Mouse (Mus musculus) limb, embryonic 14.5 days (tissue): ENCODE measurements around the gene B4galt7. TPM values are rescaled to one million over a fixed set of nuclear protein-coding genes. Genes with fewer than 3 reads are reported as not detected.

Source experiments
- ATAC-seq: fragments of 200-750 bp; cut with Nextera tagmentation; 2 replicates; pipeline ENCODE4 v1.8.0; 2017; ENCODE audit warnings: low read depth, moderate number of reproducible peaks, moderate TSS enrichment; ENCODE audit not compliant: low FRiP score
- DNase-seq: peaks from one replicate; pipeline ENCODE4 v3.0.0-alpha.2; 2015; ENCODE audit warnings: low spot score
- H3K27ac ChIP-seq: fragments of 300-500 bp; sonication (generic); replicated peaks from 2 replicates; pipeline ENCODE4 v1.5.1; 2014; ENCODE audit warnings: low read depth, mild to moderate bottlenecking, low read length, moderate library complexity, mixed read lengths
- H3K27me3 ChIP-seq: fragments of 300-500 bp; sonication (generic); 2 replicates; pipeline ENCODE4 v1.6.1; 2014; ENCODE audit warnings: low read length, mixed read lengths; ENCODE audit not compliant: control insufficient read depth, insufficient read depth
- H3K36me3 ChIP-seq: fragments of 300-500 bp; sonication (generic); 2 replicates; pipeline ENCODE4 v1.6.1; 2014; ENCODE audit warnings: mild to moderate bottlenecking, low read length, moderate library complexity, mixed read lengths; ENCODE audit not compliant: control insufficient read depth, insufficient read depth
- H3K4me1 ChIP-seq: fragments of 300-500 bp; sonication (generic); 2 replicates; pipeline ENCODE4 v1.6.1; 2014; ENCODE audit warnings: antibody characterized with exemption, low read length, mixed read lengths; ENCODE audit not compliant: control insufficient read depth, insufficient read depth
- H3K4me2 ChIP-seq: fragments of 300-500 bp; sonication (generic); replicated peaks from 2 replicates; pipeline ENCODE4 v1.6.1; 2014; ENCODE audit warnings: low read depth, mild to moderate bottlenecking, low read length, moderate library complexity; ENCODE audit not compliant: severe bottlenecking
- H3K4me3 ChIP-seq: fragments of 300-500 bp; sonication (generic); replicated peaks from 2 replicates; pipeline ENCODE4 v1.5.1; 2014; ENCODE audit warnings: low read length
- H3K9ac ChIP-seq: fragments of 300-500 bp; sonication (generic); 2 replicates; pipeline ENCODE4 v1.6.1; 2014; ENCODE audit warnings: mild to moderate bottlenecking, low read depth, low read length, moderate library complexity; ENCODE audit not compliant: severe bottlenecking
- H3K9me3 ChIP-seq: fragments of 300-500 bp; sonication (generic); 2 replicates; pipeline ENCODE4 v1.6.1; 2016; ENCODE audit warnings: low read length; ENCODE audit not compliant: control insufficient read depth
- POLR2A ChIP-seq: fragments of 200-500 bp; IDR thresholded peaks from 2 replicates; pipeline ENCODE4 v1.8.0; 2012; ENCODE audit warnings: inconsistent platforms, mild to moderate bottlenecking, moderate library complexity, borderline replicate concordance; ENCODE audit not compliant: insufficient read depth, insufficient read length; ENCODE audit errors: extremely low read depth
- WGBS: fragments of 180-500 bp; shearing (Covaris S2); extraction: QIAGEN DNeasy Blood & Tissue Kit; methylation state at CpG from one replicate; pipeline ENCODE4 v1.1.7; 2014; 5-methylcytosine and 5-hydroxymethylcytosine counted together
- polyA plus RNA-seq, 2 experiments: library from polyadenylated mRNA; depleted of rRNA in 1 of 2; stranded (reverse) in 1 of 2; unstranded in 1 of 2; fragments of >200 nt; fragmentation: Nextera tagmentation in 1 of 2; extraction: Ambion mirVana in 1 of 2; gene quantifications; 2 replicates each; pipeline versions ENCODE4 v1.2.1 to v1.2.3; 2012 to 2014

B4galt7 gene
- polyA plus RNA-seq, 2 experiments = 10.1 to 39.3 TPM

DNA sequence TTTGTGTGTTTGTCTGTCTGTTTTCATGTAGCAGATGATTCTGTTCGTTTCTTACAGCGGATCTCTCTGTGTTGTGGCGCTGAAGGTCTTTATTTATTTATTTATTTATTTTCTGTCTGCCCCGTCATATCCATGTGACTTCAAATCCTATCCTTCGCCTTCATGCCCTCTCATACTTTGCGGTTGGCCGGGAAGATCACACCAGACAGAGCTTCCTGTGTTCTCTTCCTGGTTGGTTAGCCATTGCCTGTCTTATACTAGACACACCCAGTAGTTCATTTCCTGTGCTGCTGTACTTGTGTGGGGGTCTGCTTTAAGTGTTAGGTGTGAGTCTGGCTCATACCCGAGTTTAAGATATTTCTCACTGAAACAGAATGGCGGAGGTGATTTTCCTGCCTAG is 961 bp downstream of the B4galt7 start:
- H3K9me3 ChIP-seq = no peaks in the 10 kb centered on the region
- no peak for DNase-seq
- peak overlapping the region; percentile 48 for H3K4me2 ChIP-seq
- peaks cover 39% of the 10 kb centered on the region for H3K36me3 ChIP-seq
- 0 out of 2 replicates have a peak, but pooled peaks cover 8% of the 10 kb centered on the region for H3K4me1 ChIP-seq
- H3K9ac ChIP-seq = peak overlapping the region; percentile 77
- 17% methylated on average over 9 of the region's 9 CpGs for WGBS
- peak overlapping the region; percentile 75 for H3K4me3 ChIP-seq
- TF ChIP-seq POLR2A = no peak
- ATAC-seq = no peak
- H3K27ac ChIP-seq = no peak overlapping the region
- H3K27me3 ChIP-seq = no peaks in the 10 kb centered on the region

DNA sequence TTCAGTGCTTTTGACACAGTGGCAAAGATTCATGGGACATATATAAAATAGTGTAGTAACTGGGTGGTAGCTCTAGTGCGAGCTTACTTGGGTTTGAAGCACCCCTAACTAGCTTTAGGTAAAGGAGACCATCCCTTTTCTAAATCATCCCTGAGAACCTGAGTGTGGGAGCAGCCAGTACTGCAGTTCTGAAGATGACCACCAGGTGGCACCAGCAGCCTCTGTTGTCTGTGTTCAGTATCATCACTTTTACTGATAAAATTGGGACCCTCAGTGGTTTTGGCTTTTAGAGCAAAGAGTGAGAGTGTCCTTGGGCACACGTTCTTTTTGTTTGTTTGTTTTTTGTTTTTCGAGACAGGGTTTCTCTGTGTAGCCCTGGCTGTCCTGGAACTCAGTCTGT is 1.9 kb downstream of the B4galt7 start:
- no peak for ATAC-seq
- 9% methylated on average over 3 of the region's 3 CpGs for WGBS
- Histone ChIP-seq H3K4me2 (no peak overlapping the region), H3K27ac (no peak overlapping the region), H3K27me3 (no peaks in the 10 kb centered on the region), H3K36me3 (peaks cover 36% of the 10 kb centered on the region), H3K4me3 (no peak overlapping the region), H3K9ac (no peak overlapping the region), H3K9me3 (no peaks in the 10 kb centered on the region), H3K4me1 (0 out of 2 replicates have a peak, but pooled peaks cover 8% of the 10 kb centered on the region)
- no peak for TF ChIP-seq POLR2A
- DNase-seq = peak; percentile 90

DNA sequence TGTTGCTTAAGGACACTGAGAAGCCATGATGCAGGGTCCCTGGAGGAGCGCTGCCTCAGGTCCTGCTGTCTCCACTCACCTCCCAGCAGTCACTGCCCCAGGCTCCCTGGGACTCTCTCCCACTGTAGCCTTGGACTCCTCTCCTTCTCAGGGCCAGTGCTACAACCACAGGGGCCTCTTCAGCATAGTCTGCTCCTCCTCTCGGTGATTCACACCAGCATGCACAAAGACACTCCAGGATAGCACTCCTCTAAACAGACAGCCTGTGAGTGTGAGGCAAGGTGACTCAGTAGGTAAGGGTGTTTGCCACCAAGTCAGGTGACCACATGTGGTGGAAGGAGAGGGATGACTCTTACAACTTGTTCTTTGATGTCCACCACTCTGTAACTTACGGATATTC is 4.9 kb downstream of the B4galt7 start:
- H3K27ac ChIP-seq = no peak overlapping the region
- no peak overlapping the region for H3K4me3 ChIP-seq
- TF ChIP-seq POLR2A = no peak
- H3K36me3 ChIP-seq = peaks cover 49% of the 10 kb centered on the region
- no peak overlapping the region for H3K9ac ChIP-seq
- 88% methylated on average over 2 of the region's 3 CpGs for WGBS
- H3K4me2 ChIP-seq = no peak overlapping the region
- 0 out of 2 replicates have a peak, but pooled peaks cover 8% of the 10 kb centered on the region for H3K4me1 ChIP-seq
- H3K27me3 ChIP-seq = no peaks in the 10 kb centered on the region
- DNase-seq = no peak
- H3K9me3 ChIP-seq = no peaks in the 10 kb centered on the region
- ATAC-seq = no peak

DNA sequence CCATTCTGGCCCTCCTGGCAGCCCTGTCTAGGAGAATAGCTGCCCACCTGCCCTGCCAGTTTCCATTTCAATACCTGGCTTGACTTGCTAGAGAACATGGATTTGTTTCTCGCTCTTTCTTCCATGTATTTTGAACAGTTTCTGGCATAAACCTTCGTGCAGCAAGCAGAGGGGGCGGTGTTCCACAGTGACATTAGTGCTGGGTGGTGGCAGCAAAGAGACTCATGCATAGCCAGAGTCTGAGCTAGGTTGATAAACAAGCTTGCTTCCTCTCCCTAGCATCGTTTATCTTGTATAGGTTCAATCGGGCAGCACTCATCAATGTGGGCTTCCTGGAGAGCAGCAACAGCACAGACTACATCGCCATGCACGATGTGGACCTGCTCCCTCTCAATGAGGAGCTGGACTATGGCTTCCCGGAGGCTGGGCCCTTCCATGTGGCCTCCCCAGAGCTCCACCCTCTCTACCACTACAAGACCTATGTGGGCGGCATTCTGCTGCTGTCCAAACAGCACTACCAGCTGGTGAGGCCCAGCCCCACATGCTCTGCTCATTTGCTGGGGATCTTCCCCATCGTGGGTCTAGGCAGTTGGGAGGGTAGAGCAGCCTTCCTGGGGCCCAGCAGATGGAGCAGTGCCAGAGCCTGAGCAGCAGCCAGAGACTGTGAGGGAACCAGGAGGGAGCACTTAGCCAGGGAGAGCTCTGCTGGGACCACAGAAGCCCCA is 7.4 kb downstream of the B4galt7 start:
- no peak for ATAC-seq
- Histone ChIP-seq H3K27ac (no peak overlapping the region), H3K36me3 (peaks cover 64% of the 10 kb centered on the region), H3K27me3 (no peaks in the 10 kb centered on the region), H3K4me3 (no peak overlapping the region), H3K4me2 (no peak overlapping the region), H3K9ac (no peak overlapping the region), H3K4me1 (peaks cover 4% of the 10 kb centered on the region; the same call in 1 of the 2 replicates), H3K9me3 (no peaks in the 10 kb centered on the region)
- no peak for TF ChIP-seq POLR2A
- no peak for DNase-seq
- WGBS = 79% methylated on average over 10 of the region's 10 CpGs

- no peak for DNase-seq
- no peak for ATAC-seq
- no peaks in the 10 kb centered on the region for H3K27me3 ChIP-seq
- no peaks in the 10 kb centered on the region for H3K9me3 ChIP-seq
- H3K4me2 ChIP-seq = no peak overlapping the region
- H3K9ac ChIP-seq = no peak overlapping the region
- no peak overlapping the region for H3K27ac ChIP-seq
- WGBS = 100% methylated on average over 2 of the region's 2 CpGs
- no peak for TF ChIP-seq POLR2A
- H3K4me3 ChIP-seq = no peak overlapping the region
- peaks cover 4% of the 10 kb centered on the region; the same call in 1 of the 2 replicates for H3K4me1 ChIP-seq
- peaks cover 64% of the 10 kb centered on the region for H3K36me3 ChIP-seq
Measured at GRCm38 (mm10) chr13:55607624-55608006, 7.9 kb downstream of the B4galt7 start.
